Mouse (Mus musculus): ENCODE data around the gene Crip2. TPM values are rescaled to one million over a fixed set of nuclear protein-coding genes. Genes with fewer than 3 reads are reported as not detected.

The Crip2 gene
- total RNA-seq, 2 experiments from 2014 or later = 110 to 113 TPM

GRCm38 (mm10) chr12:113176960-113177725 lies 37.1 kb downstream of the Crip2 start:
- DNase-seq (ENCODE audit: extremely low spot score in 1 of 2, low spot score in 1 of 2) = no peak

- no peak for DNase-seq (ENCODE audit: extremely low spot score in 1 of 2, low spot score in 1 of 2)
Observed at GRCm38 (mm10) chr12:113181020-113181419, 41.0 kb downstream of the Crip2 start.

- DNase-seq (ENCODE audit: extremely low spot score in 1 of 2, low spot score in 1 of 2) = no peak
Observed at GRCm38 (mm10) chr12:113184945-113185344, 44.9 kb downstream of the Crip2 start.

GRCm38 (mm10) chr12:113185442-113186291 lies 45.6 kb downstream of the Crip2 start, which contains the start of gene Tmem121:
Gene Tmem121, plus strand, starts transcription at chr12:113185930.
- peak in 1 of 2 experiments; percentile 54 for DNase-seq (ENCODE audit: extremely low spot score in 1 of 2, low spot score in 1 of 2)

- no peak for DNase-seq (ENCODE audit: extremely low spot score in 1 of 2, low spot score in 1 of 2)
Observed at GRCm38 (mm10) chr12:113186326-113187010, 46.4 kb downstream of the Crip2 start.

- DNase-seq (ENCODE audit: extremely low spot score in 1 of 2, low spot score in 1 of 2) = no peak
Observed at GRCm38 (mm10) chr12:113187011-113187375, 47.0 kb downstream of the Crip2 start.

- DNase-seq (ENCODE audit: extremely low spot score in 1 of 2, low spot score in 1 of 2) = peak; percentile 91 to 95
Observed at GRCm38 (mm10) chr12:113187584-113188295, 47.7 kb downstream of the Crip2 start.

- no peak for DNase-seq (ENCODE audit: extremely low spot score in 1 of 2, low spot score in 1 of 2)
Observed at GRCm38 (mm10) chr12:113188349-113189055, 48.5 kb downstream of the Crip2 start.

GRCm38 (mm10) chr12:113193423-113193822 lies 53.4 kb downstream of the Crip2 start:
- no peak for DNase-seq (ENCODE audit: extremely low spot score in 1 of 2, low spot score in 1 of 2)

Other genes with a start within 250 kb of the Crip2 start
- gene Jag2, start 210.5 kb upstream of the Crip2 start, total RNA-seq (2021) = 10 to 100 TPM; 40.3 to 46.3 TPM
- gene Nudt14, start 198.1 kb upstream of the Crip2 start, total RNA-seq (2021) = 10 to 100 TPM; 10.8 to 11.9 TPM
- gene Btbd6, start 163.8 kb upstream of the Crip2 start, total RNA-seq (2021) = 10 to 100 TPM; 55.3 to 56.5 TPM
- 10 to 100 TPM; 46.6 to 61.8 TPM for gene Brf1, start 139.5 kb upstream of the Crip2 start, total RNA-seq (2021)
- 10 to 100 TPM; 94.2 to 97.8 TPM for gene Pacs2, start 125.7 kb upstream of the Crip2 start, total RNA-seq (2021)
- gene Tex22, start 65.7 kb upstream of the Crip2 start, total RNA-seq (2021) = 1 to 10 TPM in 1 of 2 experiments, under 1 TPM in 1; 0.64 to 1.2 TPM
- gene Mta1, start 42.0 kb upstream of the Crip2 start, total RNA-seq (2021) = 10 to 100 TPM; 73.9 to 84.4 TPM
- gene Crip1, start 6.1 kb downstream of the Crip2 start, total RNA-seq (2021) = 10 to 100 TPM in 1 of 2 experiments, 1 to 10 TPM in 1; 7.6 to 12.6 TPM
- 1 to 10 TPM; 1.1 to 1.2 TPM for gene Tedc1, start 16.2 kb downstream of the Crip2 start, total RNA-seq (2021)
- 10 to 100 TPM; 22.6 to 23.3 TPM for gene Tmem121, start 45.7 kb downstream of the Crip2 start, total RNA-seq (2021)

Measured in layer of hippocampus, postnatal 25 days (tissue).